Mouse (Mus musculus): Measurements from ENCODE around the gene Slc35c1. TPM values are rescaled to one million over a fixed set of nuclear protein-coding genes. Genes with fewer than 3 reads are reported as not detected.

The Slc35c1 gene
- total RNA-seq, 2 experiments from 2014 or later = 18.0 to 18.1 TPM

DNA sequence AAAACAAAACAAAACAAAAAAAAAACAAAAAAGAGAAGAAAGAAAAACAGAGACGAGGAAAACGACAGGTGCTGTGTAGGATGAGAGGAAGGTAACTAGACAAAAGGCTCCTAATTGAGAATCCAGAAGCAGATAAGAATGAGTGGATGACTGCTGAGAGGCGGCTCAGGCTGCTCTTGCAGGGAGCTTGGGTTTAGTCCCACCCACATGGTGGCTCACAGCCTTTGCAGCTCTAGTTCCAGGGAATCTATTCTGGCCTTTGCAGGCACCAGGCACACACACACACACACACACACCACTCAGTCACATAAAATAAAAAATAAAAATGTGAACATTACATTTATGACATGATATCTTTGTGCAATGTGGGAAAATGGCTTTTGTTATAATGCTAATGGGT lies 21.8 kb downstream of the Slc35c1 start:
- no peak for DNase-seq
- intact Hi-C loops (cut with DNase I) = no loop called here

DNA sequence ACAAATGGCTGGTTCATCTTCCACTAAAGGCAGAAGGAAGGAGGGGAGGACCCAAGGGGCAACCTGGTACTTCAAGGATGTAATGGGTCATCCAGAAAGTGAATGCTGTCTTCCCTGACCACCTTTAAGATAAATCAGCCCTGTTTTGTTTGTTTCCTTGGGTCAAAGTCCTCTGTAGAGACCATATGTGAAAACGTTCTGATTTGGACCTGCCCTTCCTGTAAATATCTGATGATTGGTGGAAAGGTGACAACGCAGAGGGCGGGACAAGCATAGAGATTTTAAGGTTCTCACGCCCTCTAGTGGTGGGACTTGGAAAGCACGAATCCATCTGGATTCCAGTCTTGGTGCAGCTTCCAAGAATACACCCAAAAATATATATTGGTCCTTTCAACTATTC lies 22.5 kb downstream of the Slc35c1 start:
- intact Hi-C loops (cut with DNase I) = no loop called here
- DNase-seq = peak; percentile 85

DNA sequence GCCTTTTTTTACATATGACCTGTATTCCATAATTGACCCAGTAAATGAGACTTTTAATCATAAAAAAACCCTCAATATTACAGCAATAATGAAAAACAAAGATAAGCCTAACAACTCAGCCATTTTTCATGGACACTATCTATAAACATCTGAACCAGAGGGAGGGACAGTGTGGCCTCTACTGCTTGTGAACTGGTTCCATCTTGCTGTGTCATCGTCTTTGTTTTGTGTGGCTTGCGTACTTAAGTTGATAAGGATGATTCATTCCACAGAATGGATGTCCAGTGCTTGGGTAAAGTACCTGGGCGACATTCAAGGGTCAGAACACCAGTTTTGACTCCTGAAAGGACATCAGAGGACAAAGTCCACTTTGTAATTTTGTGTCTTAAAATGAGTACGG lies 23.0 kb downstream of the Slc35c1 start:
- DNase-seq = no peak
- intact Hi-C loops (cut with DNase I) = no loop called here

DNA sequence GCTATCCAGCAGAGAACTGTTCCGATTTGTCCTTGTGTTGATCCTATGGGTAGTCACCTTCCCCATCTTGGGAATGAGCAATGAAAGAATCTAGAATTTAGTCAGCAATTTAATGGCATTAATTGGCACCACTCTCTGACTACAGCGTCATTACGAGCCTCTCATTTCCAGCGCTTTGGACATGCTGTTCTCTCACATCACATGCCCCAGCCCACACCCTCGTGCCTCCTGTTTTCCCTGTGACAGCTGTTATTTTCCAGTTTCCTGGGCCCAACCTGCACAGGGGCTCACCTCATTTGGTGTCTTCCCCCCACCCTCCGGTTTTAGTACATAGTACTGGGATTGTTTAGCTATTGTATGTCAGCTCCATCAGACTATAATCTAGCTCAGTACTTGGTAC lies 25.3 kb downstream of the Slc35c1 start:
- no peak for DNase-seq
- intact Hi-C loops (cut with DNase I) = no loop called here

DNA sequence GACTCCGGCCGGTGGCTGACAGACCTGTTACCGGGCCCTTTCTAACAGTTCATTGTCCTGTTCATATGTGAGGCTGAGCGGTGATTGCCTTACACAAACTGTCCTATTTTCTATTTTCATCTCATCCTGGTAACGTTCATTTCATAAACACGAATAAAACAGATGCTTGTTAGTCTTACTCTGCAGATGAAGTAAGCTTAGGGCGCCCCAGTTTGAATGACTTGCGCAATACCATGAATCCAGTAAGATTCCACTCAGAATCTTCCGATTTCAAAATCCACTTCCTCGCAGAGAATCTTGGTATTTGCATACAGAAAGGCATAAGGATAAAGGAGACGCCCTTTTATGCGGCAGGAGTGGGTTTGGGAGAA lies 26.0 kb downstream of the Slc35c1 start:
- intact Hi-C loops (cut with DNase I) = no loop called here
- DNase-seq = no peak

DNA sequence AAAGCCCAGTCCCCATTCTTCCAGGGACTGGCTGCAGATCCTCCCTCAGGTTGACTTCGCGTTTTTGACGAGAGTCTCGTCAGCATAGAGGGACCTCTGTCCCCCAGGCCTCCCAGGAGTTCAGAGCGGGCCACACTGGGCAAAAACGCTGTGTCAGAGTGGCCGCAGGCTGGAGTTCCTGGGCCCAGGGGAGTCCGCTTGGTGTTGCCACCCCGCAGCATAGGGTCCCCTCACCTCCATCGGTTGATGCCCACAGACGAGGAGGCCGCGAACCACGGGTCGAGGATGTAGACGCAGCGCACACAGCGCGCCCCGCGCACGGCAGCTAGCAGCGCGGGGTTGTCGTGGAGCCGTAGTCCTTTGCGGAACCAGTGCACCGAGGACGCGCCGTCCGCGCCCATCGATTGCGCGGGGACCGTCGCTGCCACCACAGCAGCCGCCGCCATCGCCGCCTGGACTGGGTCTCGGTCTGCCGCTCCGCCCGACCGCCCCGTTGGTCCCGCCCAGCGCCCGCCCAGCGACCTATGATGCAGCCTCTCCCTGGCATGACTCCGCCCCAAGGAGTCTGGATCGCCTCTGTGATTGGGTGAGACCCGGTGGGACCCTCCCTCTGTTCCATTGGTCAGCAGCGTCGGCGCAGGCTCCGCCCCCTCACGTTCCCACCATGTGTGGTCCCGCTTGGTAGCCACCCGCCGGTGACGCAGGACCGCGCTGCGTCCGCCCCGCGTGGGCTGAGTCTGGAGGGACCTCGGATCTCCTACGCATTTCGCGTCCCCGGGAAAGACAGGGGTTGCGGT lies 26.6 kb downstream of the Slc35c1 start, which contains the start of gene Cry2:
Cry2 (minus strand) TSS at position 466 of the 797 bp plus-strand sequence.
- intact Hi-C loops (cut with DNase I) = no loop called here
- DNase-seq = peak; percentile 100

DNA sequence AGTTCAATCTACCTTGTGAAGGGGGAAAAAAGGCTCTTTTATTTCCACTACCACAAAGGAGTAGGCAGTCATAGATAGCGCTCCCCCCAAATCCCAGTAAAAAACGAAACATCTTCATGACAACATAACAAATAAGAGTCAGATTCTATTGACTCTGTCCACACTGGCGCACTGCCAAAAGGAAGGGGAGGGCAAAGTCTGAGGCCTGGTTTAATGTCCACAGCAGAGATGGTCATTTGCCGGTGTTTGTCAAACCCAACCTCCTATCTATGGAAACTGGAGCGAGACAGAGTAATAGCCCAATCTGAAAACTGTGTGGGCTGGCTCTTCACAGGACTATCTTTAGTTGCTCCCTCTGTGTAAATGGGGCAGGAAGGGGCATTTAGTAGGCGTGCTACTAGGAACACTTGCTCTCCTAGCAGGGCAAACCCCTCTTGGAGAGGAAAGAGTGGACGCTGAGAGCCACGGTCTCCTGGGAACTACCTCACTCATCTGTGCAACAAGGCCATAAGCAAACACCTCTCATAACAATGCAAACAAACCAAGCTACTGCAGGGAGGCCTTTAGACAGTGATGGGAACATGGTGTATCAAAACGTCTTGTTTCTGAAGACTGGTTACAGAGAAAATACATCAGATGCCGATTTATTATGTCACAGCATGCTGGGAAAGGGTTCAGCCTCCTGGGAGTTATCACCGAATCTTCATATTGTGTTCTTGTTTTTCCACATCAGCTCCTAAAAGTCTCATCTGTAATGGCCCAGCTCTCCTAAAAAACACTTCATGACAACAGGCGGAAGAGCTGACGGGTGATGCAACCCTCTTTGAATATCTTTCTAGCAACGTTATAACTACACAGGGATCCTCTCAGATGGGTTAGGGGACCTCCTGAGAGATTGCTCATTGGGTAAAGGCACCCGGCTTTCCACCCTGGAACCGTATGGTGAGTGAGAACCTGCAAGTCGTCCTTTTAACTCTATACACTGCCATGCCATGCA lies 27.7 kb downstream of the Slc35c1 start:
- intact Hi-C loops (cut with DNase I) = no loop called here
- peak; percentile 69 for DNase-seq

DNA sequence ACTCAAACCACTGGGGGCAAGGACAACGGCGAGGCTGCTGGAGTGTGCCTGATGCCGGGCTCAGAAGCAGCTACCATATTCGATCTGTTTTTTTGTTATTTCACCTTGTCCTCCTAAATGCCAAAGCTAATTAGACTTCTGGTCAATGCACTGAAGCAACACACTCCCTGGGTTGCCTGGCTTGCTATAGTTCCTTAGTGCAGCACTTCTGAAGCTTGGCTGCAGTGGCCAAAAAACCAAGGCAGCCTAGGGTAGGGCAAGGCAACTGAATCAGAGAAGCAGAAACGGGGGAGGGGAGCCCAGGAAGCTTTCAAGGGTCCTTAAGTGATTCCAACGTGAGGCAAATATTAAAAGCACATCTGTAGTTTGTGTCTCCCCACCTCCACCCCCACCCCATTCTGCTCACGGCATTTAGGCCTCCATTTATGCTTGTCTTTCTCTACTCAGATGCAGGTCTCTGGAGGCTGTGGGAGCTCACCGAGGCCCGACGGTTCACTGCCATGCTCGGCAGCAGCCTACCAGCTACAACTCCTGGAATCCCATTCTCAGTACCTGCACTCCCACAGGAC lies 28.6 kb downstream of the Slc35c1 start:
- intact Hi-C loops (cut with DNase I) = no loop called here
- DNase-seq = peak; percentile 17

DNA sequence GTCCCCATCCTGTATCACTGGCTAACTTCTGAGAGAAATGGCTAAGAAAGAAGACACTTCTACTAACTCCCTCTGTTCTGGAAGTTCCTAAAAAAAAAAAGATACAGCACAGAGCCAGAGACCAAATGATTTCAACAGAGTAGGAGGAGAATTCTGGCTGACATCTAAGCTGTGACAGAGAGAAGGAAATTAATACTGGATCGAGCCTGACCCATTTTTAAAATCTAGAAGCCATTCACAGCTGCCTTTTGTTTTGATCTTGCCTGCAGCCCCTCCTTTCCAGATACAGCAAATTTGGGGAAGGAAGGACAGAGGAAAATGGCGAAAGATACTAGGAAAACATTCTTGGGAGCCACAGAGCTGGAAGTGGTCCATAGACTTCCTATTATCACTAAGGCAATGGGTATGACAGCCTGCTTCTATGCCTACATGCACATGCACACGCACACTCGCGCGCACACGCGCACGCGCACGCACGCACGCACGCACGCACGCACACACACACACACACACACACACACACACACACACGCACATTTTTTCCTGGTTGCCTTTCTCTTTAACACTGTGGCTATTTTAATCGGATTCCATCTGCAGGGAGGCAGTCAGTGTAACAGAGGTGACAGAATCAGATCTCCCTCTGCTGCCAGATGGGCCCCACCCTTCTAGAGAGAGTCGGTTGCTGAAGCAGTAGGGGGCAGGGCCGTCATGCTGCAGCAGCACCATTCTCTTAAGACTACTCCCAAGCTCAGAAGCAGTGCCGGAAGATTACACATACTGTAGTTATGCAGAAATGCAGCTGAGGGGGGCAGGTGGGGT lies 29.4 kb downstream of the Slc35c1 start:
- DNase-seq = peak; percentile 58
- intact Hi-C loops (cut with DNase I) = no loop called here

DNA sequence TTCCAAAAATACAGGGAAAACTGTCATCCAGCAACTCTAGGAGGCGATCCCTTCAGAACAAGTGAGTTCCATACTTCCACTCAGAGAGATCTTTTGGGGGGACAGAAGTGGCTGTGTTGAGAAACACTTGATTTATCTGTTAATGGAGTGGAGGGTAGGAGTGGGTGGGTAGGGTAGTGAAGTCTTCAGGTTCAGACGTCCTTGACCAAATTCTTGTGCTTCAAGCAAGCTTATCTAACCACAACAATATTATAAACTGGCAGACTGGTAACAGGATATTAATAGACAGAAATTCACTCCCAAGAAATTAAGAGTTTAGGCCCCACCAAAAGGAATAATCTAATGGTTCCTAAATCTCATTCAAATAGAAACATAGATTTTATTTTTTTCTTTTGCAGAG lies 30.2 kb downstream of the Slc35c1 start:
- intact Hi-C loops (cut with DNase I) = no loop called here
- no peak for DNase-seq

DNA sequence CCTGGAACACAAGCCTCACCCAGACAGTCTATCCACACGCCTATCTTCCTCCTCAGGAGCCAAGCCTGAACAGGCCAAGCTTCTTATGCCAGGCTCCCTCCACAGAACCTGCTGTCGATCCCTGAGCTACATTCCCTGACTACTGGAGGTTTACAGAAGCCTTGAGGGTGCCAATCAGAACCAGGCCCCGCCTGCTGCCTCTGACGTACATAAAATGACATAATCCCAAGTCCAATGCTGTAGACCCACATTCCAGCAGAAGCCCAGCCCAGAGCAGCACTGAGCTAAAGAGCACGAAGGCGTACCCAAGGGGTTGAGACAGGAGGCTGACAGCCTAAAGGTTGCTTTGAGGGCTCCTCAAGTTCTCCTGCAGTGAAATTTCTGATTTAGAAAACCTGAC lies 32.5 kb downstream of the Slc35c1 start:
- peak; percentile 58 for DNase-seq
- intact Hi-C loops (cut with DNase I) = no loop called here

DNA sequence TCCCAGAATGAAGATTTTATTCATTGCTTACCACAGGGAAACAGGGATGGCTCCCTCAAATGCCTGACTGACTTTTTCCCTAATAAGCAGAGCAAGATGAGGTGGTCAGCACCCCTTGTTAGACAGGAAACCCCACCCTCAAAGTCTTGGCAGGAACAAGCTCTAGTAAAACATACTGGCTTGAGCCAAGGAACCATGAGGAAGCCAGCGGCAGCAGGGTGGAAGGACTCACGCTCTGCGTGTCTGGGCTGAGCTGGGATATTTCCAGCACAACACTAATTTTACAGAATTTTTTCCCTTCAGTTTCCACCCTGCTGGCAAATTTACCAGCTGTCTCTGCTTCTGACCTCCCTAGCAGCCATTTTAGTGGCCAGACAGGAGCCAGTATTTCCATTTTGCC lies 33.9 kb downstream of the Slc35c1 start:
- peak; percentile 47 for DNase-seq
- intact Hi-C loops (cut with DNase I) = no loop called here

DNA sequence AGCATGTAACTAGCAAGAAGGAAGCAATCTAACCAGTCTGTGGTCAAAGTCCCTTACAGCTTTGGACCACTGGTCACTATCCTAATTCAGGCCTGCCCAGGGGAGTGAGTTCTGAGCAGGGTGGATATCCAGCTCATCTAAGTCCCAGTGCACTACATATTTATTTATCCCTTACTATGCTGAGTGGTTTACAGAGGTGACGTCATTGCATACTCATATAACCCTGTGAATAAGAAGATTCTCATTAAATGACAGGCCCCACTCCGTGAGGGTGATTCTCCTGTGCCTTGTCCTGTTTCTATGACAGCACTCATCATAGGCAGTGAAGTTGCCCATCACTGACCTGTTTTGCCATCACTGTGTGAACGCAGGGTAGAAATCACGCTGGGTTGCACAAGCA lies 35.0 kb downstream of the Slc35c1 start:
- DNase-seq = no peak
- intact Hi-C loops (cut with DNase I) = no loop called here

DNA sequence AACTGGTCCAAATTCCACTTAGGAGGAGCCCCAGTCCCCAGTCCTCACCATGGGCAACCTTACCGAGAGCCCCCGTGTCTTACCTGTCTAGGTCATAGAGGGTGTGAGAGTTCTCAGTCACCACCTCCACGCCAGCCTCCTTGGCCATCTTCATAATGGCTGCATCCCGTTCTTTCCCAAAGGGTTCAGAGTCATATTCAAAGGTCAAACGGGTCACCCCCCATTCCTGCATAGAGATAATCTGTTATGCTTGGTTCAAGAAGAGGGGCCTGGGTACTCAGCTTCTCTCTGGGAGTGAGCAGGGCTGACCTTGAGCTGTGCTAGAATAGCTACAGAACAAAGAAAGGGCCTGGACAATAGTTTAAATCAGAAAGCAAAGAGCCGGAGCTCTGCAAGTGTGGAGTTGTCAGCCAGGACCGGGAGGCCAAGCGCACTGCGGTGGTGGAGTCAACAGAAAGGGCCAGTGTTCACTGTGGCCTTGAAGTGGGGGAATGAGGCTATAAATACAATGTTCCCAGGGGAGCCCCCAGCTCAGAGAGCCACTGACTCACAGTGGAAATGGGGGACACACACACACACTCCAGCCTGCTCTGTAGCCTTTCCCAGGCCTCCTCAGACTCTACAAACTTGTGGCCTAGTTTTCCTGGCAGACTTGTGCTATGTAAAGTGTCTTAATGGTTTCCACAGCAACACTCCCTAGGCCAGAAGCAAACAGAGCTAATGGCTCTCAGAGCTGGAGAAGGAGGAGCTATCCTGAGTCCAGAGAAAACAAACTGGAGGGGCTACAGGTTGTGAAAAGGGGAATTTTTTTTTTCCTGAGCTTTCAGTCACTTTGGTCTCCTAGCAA lies 35.7 kb downstream of the Slc35c1 start:
- DNase-seq = no peak
- intact Hi-C loops (cut with DNase I) = no loop called here

DNA sequence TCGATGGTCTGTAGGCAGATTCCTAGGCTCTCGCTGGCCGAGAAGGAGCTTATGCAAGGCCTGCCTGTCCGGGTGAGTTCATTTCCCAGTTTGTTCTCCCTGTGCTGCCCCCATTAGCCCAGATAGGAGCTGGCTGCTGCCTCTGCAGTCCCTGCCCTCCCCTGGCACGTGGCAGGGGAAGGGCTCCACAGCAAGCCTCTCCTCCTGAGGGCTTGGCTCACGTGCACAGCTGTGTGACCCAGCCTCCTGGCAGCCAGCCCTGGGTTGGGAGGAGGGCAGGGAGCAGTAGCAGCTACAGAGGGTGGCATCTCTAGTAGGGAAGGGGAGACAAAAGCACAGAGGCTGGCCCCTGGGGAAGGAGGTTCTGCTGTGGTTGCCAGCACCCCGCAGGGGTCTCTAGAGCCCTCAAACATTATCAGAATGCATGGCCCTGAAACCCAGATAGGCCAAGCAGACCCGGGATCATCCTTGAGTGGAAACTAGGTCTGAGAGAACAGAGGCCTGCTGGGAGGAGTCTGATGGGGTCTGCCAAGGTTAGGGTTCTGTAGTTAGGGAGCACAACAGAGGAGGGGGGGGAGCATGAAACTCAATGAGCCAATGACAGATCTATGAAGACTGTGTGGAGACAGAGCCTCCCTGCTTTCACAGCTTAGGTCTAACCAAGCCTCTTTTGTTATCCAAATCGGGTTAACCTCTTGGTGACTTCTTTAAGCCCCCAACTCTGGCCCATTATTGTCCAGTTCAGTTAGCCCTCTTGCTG lies 36.5 kb downstream of the Slc35c1 start:
- DNase-seq = peak; percentile 91
- intact Hi-C loops (cut with DNase I) = no loop called here

DNA sequence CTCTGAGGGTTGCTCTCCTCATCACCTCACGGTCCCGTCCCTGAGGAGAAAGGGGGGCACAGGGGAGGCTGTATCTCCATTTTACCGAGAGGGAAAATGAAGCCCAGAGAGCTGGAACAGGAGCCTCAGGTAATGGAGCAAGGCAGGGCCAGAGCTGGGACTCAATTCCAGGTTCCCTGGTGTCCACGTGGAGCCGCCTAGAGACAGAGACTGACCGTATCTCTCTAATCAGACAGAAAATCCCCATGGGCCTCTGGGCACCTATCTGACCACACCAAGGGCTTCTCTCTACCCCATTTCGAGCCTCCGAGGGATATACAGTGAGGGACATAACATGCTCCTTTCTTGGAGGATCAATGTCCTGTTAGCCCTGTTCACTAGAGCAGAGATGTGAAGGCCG lies 37.2 kb downstream of the Slc35c1 start:
- no peak for DNase-seq
- intact Hi-C loops (cut with DNase I) = no loop called here

DNA sequence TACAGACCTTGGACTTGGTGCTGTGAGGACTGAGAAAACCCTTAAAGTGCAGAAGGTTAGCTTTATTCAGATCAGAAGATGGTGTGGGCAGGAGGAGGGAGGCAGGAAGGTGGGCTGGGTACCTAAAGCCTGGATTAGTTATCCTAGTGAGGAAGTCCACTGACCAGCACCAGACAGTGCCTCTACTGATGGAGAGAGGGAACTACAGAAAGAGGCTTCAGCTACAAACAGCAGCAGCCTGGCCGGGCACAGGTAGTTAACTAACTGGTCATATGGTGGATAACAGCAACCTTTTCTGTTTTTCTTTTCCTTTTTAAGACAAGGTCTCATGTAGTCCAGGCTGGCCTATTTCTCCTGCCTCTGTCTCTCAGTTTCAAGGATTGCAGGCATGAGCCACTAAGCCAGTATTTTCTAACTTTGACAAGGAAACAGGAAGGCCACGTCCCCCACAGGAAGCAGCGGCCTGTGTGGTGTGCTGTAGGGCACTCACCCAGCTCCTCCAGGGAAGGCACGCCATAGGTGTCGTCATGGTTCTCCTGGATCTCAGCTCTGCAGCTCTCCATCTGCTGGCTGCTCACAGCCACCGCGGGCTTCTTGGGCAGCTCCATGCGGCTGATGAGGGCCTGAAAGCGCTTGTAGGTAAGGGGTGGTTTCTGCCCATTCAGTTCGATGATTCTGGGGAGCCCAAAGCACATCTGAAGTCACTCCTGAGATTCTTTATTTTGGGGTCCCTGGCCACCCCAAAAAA lies 37.8 kb downstream of the Slc35c1 start:
- no peak for DNase-seq
- intact Hi-C loops (cut with DNase I) = no loop called here

DNA sequence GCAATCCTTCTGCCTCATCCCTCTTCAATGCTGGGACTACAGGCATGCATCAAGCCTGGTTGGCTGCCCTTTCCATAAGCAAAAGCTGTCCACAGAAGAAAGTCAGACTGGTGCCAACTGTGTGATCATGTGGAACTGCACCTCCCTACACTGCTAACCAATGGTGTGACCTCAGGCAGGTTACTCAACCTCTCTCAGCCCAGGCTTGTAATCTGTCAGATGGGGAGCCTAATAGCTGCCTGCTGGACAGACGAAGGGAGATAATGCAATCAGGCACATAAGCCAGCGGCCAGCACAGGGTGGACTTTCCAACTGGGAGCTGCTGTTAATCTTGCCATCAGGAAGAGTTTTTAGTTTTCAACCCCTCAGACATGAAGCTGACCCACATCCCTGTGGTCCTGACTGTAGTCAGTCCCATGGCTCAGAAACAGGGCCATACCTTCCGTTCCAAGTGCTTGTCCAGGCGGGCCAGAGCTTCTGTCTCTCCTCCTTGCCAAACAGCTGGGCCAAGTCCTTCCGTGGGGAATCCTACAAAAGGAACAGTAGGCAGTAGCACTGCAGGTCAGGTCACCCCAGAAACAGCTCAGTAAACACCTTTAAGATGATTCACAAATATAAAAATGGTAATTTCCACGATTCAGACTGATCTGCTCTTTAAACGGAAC lies 38.5 kb downstream of the Slc35c1 start:
- no peak for DNase-seq
- intact Hi-C loops (cut with DNase I) = no loop called here
